Mouse (Mus musculus) mouse trophoblast stem cell (cell line): ENCODE measurements around the gene Gm44973.
"Not testable (repeated sequence)": the region's sequence is repeated elsewhere in the genome, so short reads cannot be mapped to it uniquely, and the experiment has no call there.

ENCODE experiments used
- in situ Hi-C, 2 experiments: fragments of 300-500 bp; cut with MseI, MboI; formaldehyde crosslinking; loops; 2 replicates in 1 of 2; 3 replicates in 1 of 2; pipeline ENCODE4 v1.15.1; 2025

Gene Gm44973

GRCm38 (mm10) chr7:5015118-5016001, at the start of gene Gm44973:
Gene Gm44973 (plus strand): TSS chr7:5015496.
- in situ Hi-C loops, result no loop called here

DNA sequence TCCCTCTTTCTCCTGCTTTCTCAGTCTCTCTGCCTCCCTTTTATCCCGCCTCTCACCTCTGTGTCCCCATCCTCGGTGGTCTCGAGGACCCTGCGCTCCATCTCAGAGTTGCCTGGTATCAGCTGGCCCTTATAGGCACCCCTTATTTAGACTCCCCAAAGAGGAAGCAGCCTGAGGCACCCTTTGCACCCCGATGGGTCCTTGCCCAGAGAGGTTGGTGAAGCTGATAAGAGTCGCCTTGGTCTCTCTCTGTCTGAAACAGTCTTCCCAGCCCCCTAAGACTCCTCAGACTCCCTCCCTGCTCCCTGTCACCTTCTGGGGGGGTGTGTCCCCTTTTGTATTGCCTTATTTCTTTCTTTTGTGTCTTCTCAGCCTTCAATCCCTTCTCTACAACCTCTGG, 44.2 kb upstream of the Gm44973 start, which contains the start of gene Sbk3:
Sbk3 (minus strand) TSS at position 101 of the 400 bp plus-strand sequence.
- in situ Hi-C loops, result no loop called here

DNA sequence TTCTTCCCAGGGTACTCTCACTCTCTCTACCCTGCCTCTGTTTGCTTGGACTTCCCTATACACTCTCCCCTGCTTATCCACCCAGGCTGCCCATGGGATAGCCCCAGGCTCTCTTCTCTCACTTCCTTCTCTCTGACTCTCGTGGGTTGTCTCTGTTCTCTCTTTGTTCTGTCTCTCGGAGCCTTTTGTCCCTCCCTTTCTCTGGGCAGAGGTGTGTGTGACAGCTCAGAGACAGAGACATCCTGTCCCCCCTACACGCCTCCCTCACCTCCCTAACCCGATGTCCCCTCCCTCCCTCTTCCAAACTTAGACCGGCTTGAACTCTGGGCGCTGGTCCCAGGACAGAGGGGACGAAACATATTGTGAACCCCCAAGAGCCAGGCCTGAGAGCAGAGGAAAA, 43.6 kb upstream of the Gm44973 start:
- in situ Hi-C loops, result no loop called here

DNA sequence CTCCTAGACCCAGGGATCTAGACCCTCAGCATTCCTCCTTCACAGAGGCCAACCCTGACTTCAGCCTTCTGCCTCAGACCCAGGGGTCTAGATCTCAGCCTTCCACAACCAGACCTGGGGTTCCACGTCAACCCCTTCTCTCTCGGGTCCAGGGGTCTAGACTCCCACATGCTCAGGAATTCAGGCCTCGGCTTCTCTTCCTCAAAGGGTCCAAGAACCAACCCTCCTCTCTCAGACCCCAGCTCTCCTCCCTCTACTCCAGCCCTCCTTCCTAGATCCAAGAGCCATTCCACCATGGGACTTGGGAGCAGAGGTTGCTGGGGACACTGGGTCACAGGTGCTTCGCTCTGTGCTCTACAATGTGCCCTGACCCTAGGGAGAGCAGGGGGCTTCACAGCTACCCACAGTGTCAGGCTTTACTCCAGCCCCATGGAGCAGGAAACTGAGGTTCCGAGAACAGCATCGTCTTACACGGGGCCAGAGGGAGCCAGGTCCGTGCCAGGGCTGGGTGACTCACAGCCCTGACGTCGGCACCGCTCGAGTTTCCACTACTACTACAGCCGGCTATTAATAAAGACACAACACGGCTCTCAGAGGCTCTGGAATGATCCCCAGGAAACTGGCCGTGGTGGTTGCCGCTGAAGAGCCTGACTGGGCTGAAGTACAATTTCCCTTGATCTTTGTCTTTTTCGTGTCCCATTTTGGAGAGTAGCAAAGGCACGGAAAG, 42.8 kb upstream of the Gm44973 start:
- in situ Hi-C loops, result no loop called here

DNA sequence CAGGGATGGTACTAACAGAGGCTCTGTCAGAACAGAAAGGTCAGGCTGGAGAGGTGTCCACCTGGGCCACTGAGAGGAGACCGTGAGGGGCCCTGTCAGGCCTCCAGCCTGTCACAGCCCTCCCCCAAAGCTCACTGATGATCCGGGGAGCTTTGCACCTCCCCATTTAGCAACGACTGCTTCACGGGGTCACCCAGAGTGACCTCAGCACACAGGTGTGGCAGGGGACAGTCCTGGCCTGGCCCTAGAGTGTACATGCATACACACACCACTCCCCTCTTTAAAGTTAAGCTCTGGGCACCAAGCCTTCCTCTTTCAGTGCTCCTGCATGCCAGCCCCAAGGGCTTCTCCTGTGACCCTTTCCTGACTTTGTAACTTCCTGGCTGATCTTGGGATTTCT, 39.8 kb upstream of the Gm44973 start:
- in situ Hi-C loops, result no loop called here

- in situ Hi-C loops, result no loop called here
Observed at GRCm38 (mm10) chr7:4976832-4977231, 38.5 kb upstream of the Gm44973 start.

- in situ Hi-C loops, result no loop called here
Observed at GRCm38 (mm10) chr7:4988250-4988649, 27.0 kb upstream of the Gm44973 start.

DNA sequence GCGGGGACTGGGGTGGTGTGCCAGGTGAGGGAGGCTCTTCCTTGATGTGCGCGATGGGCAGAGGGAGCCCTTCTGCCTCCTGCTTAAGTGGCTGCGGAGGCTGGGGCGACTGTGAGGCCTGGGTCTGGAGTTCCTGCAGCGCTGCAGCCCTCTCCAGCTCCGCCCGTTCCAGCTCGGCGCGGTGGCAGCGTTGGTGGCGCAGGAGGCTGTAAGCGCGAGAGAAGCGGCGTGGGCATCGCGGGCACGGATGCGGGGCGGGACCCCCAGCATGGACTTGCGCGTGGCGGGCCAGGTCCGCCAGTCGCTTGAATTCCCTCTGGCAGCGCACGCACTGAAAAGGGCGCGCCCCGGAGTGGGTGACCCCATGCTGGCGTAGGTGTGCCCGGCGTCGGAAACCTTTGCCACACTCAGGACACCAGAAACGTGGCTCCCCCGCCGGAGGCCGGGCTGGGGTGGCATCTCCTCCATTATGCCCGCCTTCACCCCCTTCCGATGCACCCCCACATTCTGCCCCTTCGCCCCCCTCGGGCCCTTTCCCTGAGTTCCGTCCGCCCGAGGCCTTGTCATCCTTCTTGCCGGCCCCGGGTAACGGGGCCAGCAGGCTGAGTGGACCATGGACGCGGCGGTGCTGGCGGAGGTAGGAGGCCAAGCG, 21.8 kb upstream of the Gm44973 start:
- in situ Hi-C loops, result no loop called here

DNA sequence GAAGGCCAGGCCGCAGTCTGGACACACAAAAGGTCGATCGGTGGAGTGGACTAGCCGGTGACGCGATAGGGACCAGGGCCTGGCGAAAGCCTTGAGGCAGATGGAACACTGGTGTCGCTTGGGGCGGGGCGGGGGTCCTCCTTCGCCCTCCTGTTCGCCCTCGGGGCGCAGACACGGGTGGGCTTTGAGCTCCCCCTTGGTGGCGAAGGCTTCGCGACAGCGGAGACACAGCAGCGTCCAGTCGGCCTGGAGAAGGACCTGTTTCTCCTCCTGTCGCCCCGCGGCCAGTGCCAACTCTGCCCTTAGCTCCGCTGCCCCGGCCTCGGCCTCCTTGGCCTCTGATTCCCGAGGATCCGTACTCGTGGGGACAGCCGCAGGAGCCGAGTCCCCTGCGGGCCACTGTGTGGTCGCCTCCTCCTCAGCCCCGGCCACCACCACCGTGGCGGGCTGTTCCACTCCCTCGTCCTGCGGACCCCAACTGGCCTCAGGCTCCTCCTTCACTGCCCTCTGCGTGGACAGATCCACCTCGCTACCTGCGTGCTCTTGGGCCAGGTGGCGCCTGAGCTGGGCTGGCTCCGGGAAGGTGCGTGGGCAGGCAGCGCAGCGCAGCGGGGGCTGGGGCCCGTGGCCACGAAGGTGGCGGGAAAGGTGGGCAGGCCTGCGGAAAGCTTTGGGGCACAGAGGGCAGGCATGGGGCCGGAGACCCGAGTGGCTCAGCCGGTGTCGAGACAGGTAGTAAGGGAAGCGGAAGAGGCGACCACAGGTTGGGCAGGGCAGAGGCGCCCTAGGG, 21.1 kb upstream of the Gm44973 start:
- in situ Hi-C loops, result no loop called here

GRCm38 (mm10) chr7:4995268-4996002, 19.9 kb upstream of the Gm44973 start:
- in situ Hi-C loops, result no loop called here

GRCm38 (mm10) chr7:4996003-4996895, 19.0 kb upstream of the Gm44973 start, which contains the start of gene Zfp579:
Gene Zfp579 (minus strand): TSS chr7:4996158.
- in situ Hi-C loops, result no loop called here

GRCm38 (mm10) chr7:4996934-4997333, 18.4 kb upstream of the Gm44973 start:
- in situ Hi-C loops, result no loop called here

- in situ Hi-C loops, result no loop called here
Observed at GRCm38 (mm10) chr7:4999876-5000275, 15.4 kb upstream of the Gm44973 start.

GRCm38 (mm10) chr7:5002876-5003275, 12.4 kb upstream of the Gm44973 start:
- in situ Hi-C loops, result not testable (repeated sequence)

- in situ Hi-C loops, result no loop called here
Observed at GRCm38 (mm10) chr7:5008229-5008628, 7.1 kb upstream of the Gm44973 start.

- in situ Hi-C loops, result no loop called here
Observed at GRCm38 (mm10) chr7:5012681-5013513, 2.4 kb upstream of the Gm44973 start.

DNA sequence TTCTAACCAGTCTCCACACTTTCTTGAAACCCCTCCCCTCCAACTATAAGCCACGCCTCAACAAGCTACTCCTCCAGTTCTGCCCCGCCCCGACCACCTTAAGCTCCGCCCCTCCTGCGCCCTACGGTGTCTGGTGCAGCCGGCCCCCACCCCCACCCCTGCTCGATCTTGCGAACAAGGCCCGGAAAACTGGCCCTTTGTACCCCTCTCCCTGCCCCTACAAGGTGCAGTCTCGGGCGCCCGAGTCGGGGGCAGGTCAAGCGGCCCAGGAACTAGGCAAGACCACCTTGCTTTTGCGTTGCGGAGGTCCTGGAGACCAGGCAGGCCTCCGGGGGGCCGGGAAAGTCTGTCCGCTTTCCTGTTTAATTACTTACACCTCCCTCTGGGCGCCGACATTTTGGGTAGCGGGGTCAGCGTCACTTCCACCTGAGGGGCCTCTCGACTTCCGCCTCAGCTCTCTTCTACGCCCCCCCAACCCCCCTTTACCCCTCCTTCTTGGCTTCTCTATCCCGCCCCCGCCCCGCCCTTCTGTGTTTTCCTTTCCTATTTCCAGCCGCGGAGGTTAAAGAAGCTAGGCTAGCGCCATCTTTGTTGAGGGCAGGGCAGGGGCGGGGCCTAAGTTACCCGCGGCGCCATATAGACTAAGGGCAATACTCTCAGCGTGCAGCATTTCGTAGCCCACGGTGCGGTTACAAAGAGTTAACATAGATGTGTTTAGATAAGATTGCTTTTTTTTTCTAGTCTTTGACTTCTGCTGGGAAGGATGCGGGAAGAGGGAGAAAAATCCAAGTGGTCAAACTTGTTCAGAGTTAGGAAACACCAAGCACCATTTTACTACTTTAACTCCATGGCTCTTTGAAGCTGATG, 812 bp upstream of the Gm44973 start, which contains the start of the genes Zfp524 and Fiz1:
Zfp524 (plus strand) TSS at position 165 of the 867 bp plus-strand sequence.
Fiz1 (minus strand) TSS at position 447 of the 867 bp plus-strand sequence.
- in situ Hi-C loops, result no loop called here

DNA sequence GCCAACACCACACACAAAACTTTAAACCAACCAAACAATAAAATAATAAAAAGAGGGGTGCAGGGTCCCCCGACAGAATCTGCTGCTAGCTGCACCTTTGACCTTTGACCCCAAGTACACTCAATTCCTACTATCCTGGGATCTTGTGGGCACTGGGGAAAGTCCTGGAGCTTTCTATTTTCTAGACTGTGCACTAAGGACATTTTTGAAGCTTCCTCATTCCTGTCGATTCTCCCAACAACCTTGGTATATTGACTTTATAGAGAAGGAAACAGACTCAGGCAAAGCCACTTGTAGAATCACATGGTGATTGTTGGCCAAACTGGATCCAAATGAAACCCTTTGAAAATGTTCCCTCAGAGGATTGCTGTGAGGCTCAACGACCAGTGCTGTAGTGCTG, 761 bp downstream of the Gm44973 start:
- in situ Hi-C loops, result no loop called here
